Mouse (Mus musculus): ENCODE data around the gene Tmem138. TPM values are rescaled to one million over a fixed set of nuclear protein-coding genes. Genes with fewer than 3 reads are reported as not detected.

Tmem138 gene
- polyA plus RNA-seq, 1 experiment from 2014 or later: 67.3 TPM

- peak within 1 kb of the TSS; percentile 99 for H3K9ac ChIP-seq (ENCODE audit: low read length)
- H3K4me3 ChIP-seq (ENCODE audit: low read depth, low read length): peak within 1 kb of the TSS; percentile 97
- under 1% methylated on average over 52 of the region's 93 CpGs for WGBS
- ATAC-seq (ENCODE audit: low FRiP score) (peak; percentile 95), DNase-seq (ENCODE audit: low spot score, missing footprints) (peak; percentile 99)
- H3K27ac ChIP-seq (ENCODE audit: low read depth, low read length): peak within 1 kb of the TSS; percentile 97
- H3K27me3 ChIP-seq (ENCODE audit: control insufficient read depth, insufficient read depth, low read length): no peaks in the 10 kb centered on the region
- H3K4me1 ChIP-seq (ENCODE audit: control insufficient read depth, insufficient read depth, low read length): peaks cover 21% of the 10 kb centered on the region
- H3K36me3 ChIP-seq (ENCODE audit: control insufficient read depth, insufficient read depth, low read length): peaks cover 4% of the 10 kb centered on the region
- no peaks in the 10 kb centered on the region for H3K9me3 ChIP-seq (ENCODE audit: control insufficient read depth, low read length)
- H3K4me2 ChIP-seq: peak within 1 kb of the TSS; percentile 92
Observed at GRCm38 (mm10) chr19:10525106-10525901, 51.9 kb downstream of the Tmem138 start, which contains the start of gene Cpsf7. Cpsf7 (plus strand) TSS chr19:10525266.

- H3K9me3 ChIP-seq (ENCODE audit: control insufficient read depth, low read length): no peaks in the 10 kb centered on the region
- H3K9ac ChIP-seq (ENCODE audit: low read length): peak overlapping the region; percentile 99
- H3K4me1 ChIP-seq (ENCODE audit: control insufficient read depth, insufficient read depth, low read length): peaks cover 21% of the 10 kb centered on the region
- peak overlapping the region; percentile 97 for H3K4me3 ChIP-seq (ENCODE audit: low read depth, low read length)
- under 1% methylated on average over 19 of the region's 19 CpGs for WGBS
- peak overlapping the region; percentile 97 for H3K27ac ChIP-seq (ENCODE audit: low read depth, low read length)
- peaks cover 4% of the 10 kb centered on the region for H3K36me3 ChIP-seq (ENCODE audit: control insufficient read depth, insufficient read depth, low read length)
- ATAC-seq (ENCODE audit: low FRiP score): no peak
- peak overlapping the region; percentile 92 for H3K4me2 ChIP-seq
- no peak for DNase-seq (ENCODE audit: low spot score, missing footprints)
- no peaks in the 10 kb centered on the region for H3K27me3 ChIP-seq (ENCODE audit: control insufficient read depth, insufficient read depth, low read length)
Observed at GRCm38 (mm10) chr19:10524784-10525105, 52.4 kb downstream of the Tmem138 start.

GRCm38 (mm10) chr19:10523483-10524080 lies 53.6 kb downstream of the Tmem138 start:
- Histone ChIP-seq H3K9ac (ENCODE audit: low read length) (no peak overlapping the region), H3K27me3 (ENCODE audit: control insufficient read depth, insufficient read depth, low read length) (no peaks in the 10 kb centered on the region), H3K27ac (ENCODE audit: low read depth, low read length) (no peak overlapping the region), H3K4me3 (ENCODE audit: low read depth, low read length) (no peak overlapping the region), H3K36me3 (ENCODE audit: control insufficient read depth, insufficient read depth, low read length) (peaks cover 4% of the 10 kb centered on the region), H3K4me1 (ENCODE audit: control insufficient read depth, insufficient read depth, low read length) (peaks cover 21% of the 10 kb centered on the region), H3K4me2 (peak overlapping the region; percentile 13; the same call in 1 of the 2 replicates), H3K9me3 (ENCODE audit: control insufficient read depth, low read length) (no peaks in the 10 kb centered on the region)
- DNase-seq (ENCODE audit: low spot score, missing footprints): no peak
- no peak for ATAC-seq (ENCODE audit: low FRiP score)
- 92% methylated on average over 5 of the region's 5 CpGs for WGBS

- Histone ChIP-seq H3K27me3 (ENCODE audit: control insufficient read depth, insufficient read depth, low read length) (no peaks in the 10 kb centered on the region), H3K4me1 (ENCODE audit: control insufficient read depth, insufficient read depth, low read length) (peaks cover 13% of the 10 kb centered on the region), H3K4me3 (ENCODE audit: low read depth, low read length) (no peak overlapping the region), H3K9ac (ENCODE audit: low read length) (no peak overlapping the region), H3K4me2 (no peak overlapping the region), H3K36me3 (ENCODE audit: control insufficient read depth, insufficient read depth, low read length) (no peaks in the 10 kb centered on the region; the same call in 1 of the 2 replicates), H3K27ac (ENCODE audit: low read depth, low read length) (no peak overlapping the region), H3K9me3 (ENCODE audit: control insufficient read depth, low read length) (no peaks in the 10 kb centered on the region)
- ATAC-seq (ENCODE audit: low FRiP score) (no peak), DNase-seq (ENCODE audit: low spot score, missing footprints) (no peak)
- 74% methylated on average over 1 of the region's 1 CpGs for WGBS
Observed at GRCm38 (mm10) chr19:10521926-10522325, 55.2 kb downstream of the Tmem138 start.

Other genes starting within 250 kb of the Tmem138 start
- 3.0 and 3.9 TPM in 2 replicates for gene Syt7, start 188.3 kb downstream of the Tmem138 start, polyA plus RNA-seq (2014; fragmentation: Nextera tagmentation; extraction: Ambion mirVana)
- gene Lrrc10b, start 119.9 kb downstream of the Tmem138 start, polyA plus RNA-seq (2014; fragmentation: Nextera tagmentation; extraction: Ambion mirVana): 0.55 and 0.59 TPM in 2 replicates
- 0.21 and 0.48 TPM in 2 replicates for gene Ppp1r32, start 94.4 kb downstream of the Tmem138 start, polyA plus RNA-seq (2014; fragmentation: Nextera tagmentation; extraction: Ambion mirVana)
- 66.4 and 70.4 TPM in 2 replicates for gene Cpsf7, start 52.1 kb downstream of the Tmem138 start, polyA plus RNA-seq (2014; fragmentation: Nextera tagmentation; extraction: Ambion mirVana)
- 59.3 and 63.3 TPM in 2 replicates for gene Sdhaf2, start 51.2 kb downstream of the Tmem138 start, polyA plus RNA-seq (2014; fragmentation: Nextera tagmentation; extraction: Ambion mirVana)
- gene Tmem216, start 21.1 kb downstream of the Tmem138 start, polyA plus RNA-seq (2014; fragmentation: Nextera tagmentation; extraction: Ambion mirVana): 58.3 and 63.9 TPM in 2 replicates
- 16.1 and 16.8 TPM in 2 replicates for gene Cyb561a3, start 190 bp downstream of the Tmem138 start, polyA plus RNA-seq (2014; fragmentation: Nextera tagmentation; extraction: Ambion mirVana)
- 393 and 396 TPM in 2 replicates for gene Ddb1, start 28.0 kb upstream of the Tmem138 start, polyA plus RNA-seq (2014; fragmentation: Nextera tagmentation; extraction: Ambion mirVana)
- gene Tkfc, start 28.3 kb upstream of the Tmem138 start, polyA plus RNA-seq (2014; fragmentation: Nextera tagmentation; extraction: Ambion mirVana): 22.9 and 23.9 TPM in 2 replicates
- 0.18 and 0.36 TPM in 2 replicates for gene Vwce, start 56.9 kb upstream of the Tmem138 start, polyA plus RNA-seq (2014; fragmentation: Nextera tagmentation; extraction: Ambion mirVana)
- gene Pga5, start 100.7 kb upstream of the Tmem138 start, polyA plus RNA-seq (2014; fragmentation: Nextera tagmentation; extraction: Ambion mirVana): not detected in 2 replicates
- gene Vps37c, start 111.4 kb upstream of the Tmem138 start, polyA plus RNA-seq (2014; fragmentation: Nextera tagmentation; extraction: Ambion mirVana): 23.1 and 26.0 TPM in 2 replicates
- gene Cd5, start 161.6 kb upstream of the Tmem138 start, polyA plus RNA-seq (2014; fragmentation: Nextera tagmentation; extraction: Ambion mirVana): 0.08 and 0.22 TPM in 2 replicates

Data from midbrain, embryonic 11.5 days (tissue).